Mouse (Mus musculus) heart, embryonic 13.5 days (tissue): ENCODE measurements at regions not wholly inside any gene's neighbourhood (a gene's known extent, or its start where the extent isn't known, plus 50 kb on each side); places are given as distances from the start of the nearest gene placed in this dataset.

Source experiments
- ATAC-seq: fragments of 200-750 bp; cut with Nextera tagmentation; 2 replicates; pipeline ENCODE4 v1.8.0; 2017; ENCODE audit warnings: moderate TSS enrichment; ENCODE audit not compliant: insufficient number of reproducible peaks, low FRiP score, low TSS enrichment; ENCODE audit errors: extremely low read depth
- H3K27ac ChIP-seq: fragments of 300-500 bp; sonication (generic); replicated peaks from 2 replicates; pipeline ENCODE4 v1.5.1; 2015; ENCODE audit warnings: moderate library complexity, mild to moderate bottlenecking, inconsistent platforms
- H3K27me3 ChIP-seq: fragments of 300-500 bp; sonication (generic); replicated peaks from 2 replicates; pipeline ENCODE4 v1.6.1; 2015; ENCODE audit warnings: mild to moderate bottlenecking, inconsistent platforms
- H3K36me3 ChIP-seq: fragments of 300-500 bp; sonication (generic); 2 replicates; pipeline ENCODE4 v1.6.1; 2015; ENCODE audit warnings: mild to moderate bottlenecking, inconsistent platforms
- H3K4me1 ChIP-seq: fragments of 300-500 bp; sonication (generic); 2 replicates; pipeline ENCODE4 v1.6.1; 2015; ENCODE audit warnings: inconsistent platforms
- H3K4me2 ChIP-seq: fragments of 300-500 bp; sonication (generic); 2 replicates; pipeline ENCODE4 v1.6.1; 2015; ENCODE audit warnings: inconsistent platforms, mild to moderate bottlenecking, moderate library complexity
- H3K4me3 ChIP-seq: fragments of 300-500 bp; sonication (generic); 2 replicates; pipeline ENCODE4 v1.5.1; 2015; ENCODE audit warnings: moderate library complexity, mild to moderate bottlenecking, inconsistent platforms
- H3K9ac ChIP-seq: fragments of 300-500 bp; sonication (generic); 2 replicates; pipeline ENCODE4 v1.6.1; 2015; ENCODE audit warnings: inconsistent platforms, mild to moderate bottlenecking, moderate library complexity
- H3K9me3 ChIP-seq: fragments of 300-500 bp; sonication (generic); 2 replicates; pipeline ENCODE4 v1.6.1; 2016; ENCODE audit warnings: inconsistent platforms
- WGBS: fragments of 180-500 bp; shearing (Covaris S2); methylation state at CpG from one replicate; pipeline ENCODE4 v1.1.7; 2015; ENCODE audit warnings: mixed read lengths; 5-methylcytosine and 5-hydroxymethylcytosine counted together

DNA sequence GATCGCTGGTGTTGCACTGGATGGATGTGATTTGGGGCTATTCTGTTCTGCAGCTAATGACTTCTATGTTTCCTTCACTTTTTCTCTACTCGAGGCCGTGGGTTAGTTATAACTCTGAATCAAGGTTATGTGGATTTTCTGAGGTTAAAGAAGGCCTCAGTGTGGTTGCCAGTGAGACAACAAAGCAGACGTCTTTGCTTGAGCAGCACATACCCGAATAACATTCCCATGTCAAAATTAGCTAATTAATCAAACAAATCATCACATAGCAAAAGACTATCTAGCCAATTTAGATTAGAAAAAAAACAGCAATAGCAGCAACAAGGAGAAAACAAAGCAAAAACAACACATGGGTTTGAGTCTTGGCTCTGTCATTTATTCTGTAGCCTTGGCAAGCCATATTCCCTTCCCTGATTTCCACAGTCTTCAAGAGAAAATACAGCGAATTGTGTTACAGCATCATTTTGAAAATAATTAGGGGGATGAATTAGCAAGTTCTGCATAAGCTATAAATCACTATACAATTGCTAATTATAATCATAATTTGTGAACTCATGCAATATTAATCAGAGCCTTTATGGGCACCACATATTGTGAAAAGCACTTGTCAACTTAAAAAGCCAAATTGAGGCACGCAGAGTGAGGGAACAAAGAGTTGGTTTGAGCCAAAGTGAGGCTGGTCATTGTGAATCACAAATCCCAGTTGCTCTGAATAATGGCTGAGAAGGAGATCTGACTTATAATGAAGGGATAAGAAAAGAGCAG, 168.0 kb downstream of the Fam84a start:
- no peak overlapping the region for H3K4me2 ChIP-seq
- no peak overlapping the region for H3K27ac ChIP-seq
- no peak overlapping the region for H3K9ac ChIP-seq
- H3K27me3 ChIP-seq: no peaks in the 10 kb centered on the region
- no peak for ATAC-seq
- no peak overlapping the region for H3K4me3 ChIP-seq
- no peaks in the 10 kb centered on the region for H3K36me3 ChIP-seq
- WGBS: 68% methylated on average over 7 of the region's 7 CpGs
- no peaks in the 10 kb centered on the region for H3K4me1 ChIP-seq
- H3K9me3 ChIP-seq: no peaks in the 10 kb centered on the region

- Histone ChIP-seq H3K36me3 (no peaks in the 10 kb centered on the region), H3K4me3 (no peak overlapping the region), H3K4me2 (no peak overlapping the region), H3K27me3 (no peaks in the 10 kb centered on the region), H3K9ac (no peak overlapping the region), H3K4me1 (no peaks in the 10 kb centered on the region), H3K27ac (no peak overlapping the region), H3K9me3 (no peaks in the 10 kb centered on the region)
- ATAC-seq: no peak
- 70% methylated on average over 3 of the region's 3 CpGs for WGBS
These were observed 187.3 kb downstream of the Fam84a start for GRCm38 (mm10) chr12:13964537-13964936.

- Histone ChIP-seq H3K4me1 (no peaks in the 10 kb centered on the region), H3K4me2 (no peak overlapping the region)
- no peak for ATAC-seq
These were observed 212.4 kb downstream of the Fam84a start for GRCm38 (mm10) chr12:13939494-13939893.

DNA sequence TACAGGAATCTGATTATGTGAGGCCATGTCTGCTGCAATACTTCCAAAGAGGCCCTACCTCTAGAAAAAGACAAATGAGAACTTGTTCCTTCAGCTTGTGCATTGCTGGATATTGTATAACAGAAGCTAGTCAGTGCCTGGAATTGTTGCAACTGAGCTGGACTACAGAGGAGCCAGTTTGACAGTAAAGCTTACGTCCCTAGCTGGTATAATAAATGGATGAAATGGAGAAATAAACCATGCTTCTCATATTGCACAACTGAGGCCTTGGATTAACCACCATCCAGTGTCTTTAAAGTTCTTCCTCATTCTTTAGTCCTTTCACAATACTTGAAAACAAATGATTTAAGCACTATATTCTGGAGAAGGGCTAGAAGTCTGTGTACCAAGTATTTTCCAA, 230.8 kb downstream of the Fam84a start:
- no peak overlapping the region for H3K9ac ChIP-seq
- no peak overlapping the region for H3K4me3 ChIP-seq
- no peaks in the 10 kb centered on the region for H3K36me3 ChIP-seq
- no peaks in the 10 kb centered on the region for H3K9me3 ChIP-seq
- no peak for ATAC-seq
- 58% methylated on average over 1 of the region's 1 CpGs for WGBS
- H3K27ac ChIP-seq: no peak overlapping the region
- no peaks in the 10 kb centered on the region for H3K27me3 ChIP-seq
- no peak overlapping the region for H3K4me2 ChIP-seq
- no peaks in the 10 kb centered on the region for H3K4me1 ChIP-seq

More at GRCm38 (mm10) chr12:13939494-13939893, 212.4 kb downstream of the Fam84a start:
- Histone ChIP-seq H3K27ac (no peak overlapping the region), H3K9ac (no peak overlapping the region), H3K27me3 (no peaks in the 10 kb centered on the region), H3K9me3 (no peaks in the 10 kb centered on the region), H3K4me3 (no peak overlapping the region), H3K36me3 (no peaks in the 10 kb centered on the region)
- 83% methylated on average over 4 of the region's 4 CpGs for WGBS

GRCm38 (mm10) chr12:13883317-13883716, 268.5 kb downstream of the Fam84a start:
- no peak overlapping the region for H3K9ac ChIP-seq
- H3K36me3 ChIP-seq: no peaks in the 10 kb centered on the region
- no peaks in the 10 kb centered on the region for H3K9me3 ChIP-seq
- ATAC-seq: no peak
- H3K4me1 ChIP-seq: no peaks in the 10 kb centered on the region
- no peak overlapping the region for H3K27ac ChIP-seq
- 38% methylated on average over 3 of the region's 3 CpGs for WGBS
- no peaks in the 10 kb centered on the region for H3K27me3 ChIP-seq
- no peak overlapping the region for H3K4me2 ChIP-seq
- H3K4me3 ChIP-seq: no peak overlapping the region

DNA sequence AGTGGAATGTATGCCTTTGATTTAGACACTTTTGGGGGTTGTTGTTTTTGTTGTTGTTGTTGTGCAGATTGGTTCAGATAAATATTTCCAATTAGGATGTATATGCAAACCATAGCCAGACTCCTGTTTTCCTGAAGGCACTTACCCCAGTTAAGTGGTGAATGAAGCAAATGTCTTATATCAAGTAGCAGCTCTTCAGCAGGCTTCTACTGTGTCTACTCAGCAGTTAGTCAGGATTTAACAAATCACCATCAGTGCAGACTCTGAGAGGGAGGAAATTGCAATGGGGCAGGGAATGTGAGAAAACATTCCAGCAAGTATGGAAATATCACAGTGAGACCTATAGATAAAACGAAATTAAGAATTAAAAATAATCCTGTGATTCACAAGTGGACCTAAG, 282.7 kb downstream of the Fam84a start:
- H3K36me3 ChIP-seq: no peaks in the 10 kb centered on the region
- no peak overlapping the region for H3K4me3 ChIP-seq
- no peak for ATAC-seq
- no peaks in the 10 kb centered on the region for H3K27me3 ChIP-seq
- no peaks in the 10 kb centered on the region for H3K9me3 ChIP-seq
- no peak overlapping the region for H3K27ac ChIP-seq
- H3K9ac ChIP-seq: no peak overlapping the region
- no peak overlapping the region for H3K4me2 ChIP-seq
- 52% methylated on average over 1 of the region's 1 CpGs for WGBS
- H3K4me1 ChIP-seq: peaks cover 6% of the 10 kb centered on the region

GRCm38 (mm10) chr12:13861226-13861625, 290.6 kb downstream of the Fam84a start:
- Histone ChIP-seq H3K4me3 (no peak overlapping the region), H3K27ac (no peak overlapping the region), H3K36me3 (no peaks in the 10 kb centered on the region), H3K4me2 (no peak overlapping the region), H3K4me1 (peaks cover 1% of the 10 kb centered on the region), H3K9me3 (no peaks in the 10 kb centered on the region), H3K27me3 (no peaks in the 10 kb centered on the region), H3K9ac (no peak overlapping the region)
- WGBS: 77% methylated on average over 7 of the region's 7 CpGs
- ATAC-seq: no peak

- no peak for ATAC-seq
- H3K4me2 ChIP-seq: no peak overlapping the region
- H3K27ac ChIP-seq: peak overlapping the region; percentile 58
- 40% methylated on average over 13 of the region's 13 CpGs for whole genome bisulfite sequencing
- no peak overlapping the region for H3K9ac ChIP-seq
- H3K9me3 ChIP-seq: no peaks in the 10 kb centered on the region; the same call in 1 of the 2 replicates
- H3K4me3 ChIP-seq: no peak overlapping the region
- peaks cover 15% of the 10 kb centered on the region for H3K4me1 ChIP-seq
- no peaks in the 10 kb centered on the region for H3K27me3 ChIP-seq
- no peaks in the 10 kb centered on the region for H3K36me3 ChIP-seq
These were observed 307.0 kb downstream of the Fam84a start for GRCm38 (mm10) chr12:13844532-13845485.

GRCm38 (mm10) chr12:13843423-13844080, 308.3 kb downstream of the Fam84a start:
- no peaks in the 10 kb centered on the region; the same call in 1 of the 2 replicates for H3K9me3 ChIP-seq
- 57% methylated on average over 5 of the region's 5 CpGs for WGBS
- no peak overlapping the region for H3K27ac ChIP-seq
- no peak overlapping the region for H3K4me3 ChIP-seq
- no peak for ATAC-seq
- no peak overlapping the region for H3K4me2 ChIP-seq
- no peak overlapping the region for H3K9ac ChIP-seq
- no peaks in the 10 kb centered on the region for H3K36me3 ChIP-seq
- no peaks in the 10 kb centered on the region for H3K27me3 ChIP-seq
- H3K4me1 ChIP-seq: peaks cover 15% of the 10 kb centered on the region

DNA sequence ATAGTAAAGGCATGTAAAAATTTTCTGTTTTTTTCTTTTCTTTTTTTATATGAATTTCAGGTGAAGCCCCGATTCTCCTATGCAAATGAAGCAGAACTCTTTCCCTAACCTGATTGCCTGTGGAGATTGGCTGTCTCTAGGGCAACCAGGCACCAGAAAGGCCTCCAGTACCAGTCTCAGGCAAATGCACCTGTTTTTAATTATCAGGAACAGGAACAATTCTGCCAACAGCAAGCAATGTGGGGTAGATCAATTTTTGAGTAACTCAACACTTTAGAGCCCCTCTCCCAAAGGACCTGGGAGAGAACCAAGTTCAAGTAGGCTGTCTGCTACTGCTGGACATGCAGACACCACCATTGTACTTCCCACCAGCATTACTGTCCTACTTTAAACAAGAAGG, 310.6 kb downstream of the Fam84a start:
- Histone ChIP-seq H3K4me3 (no peak overlapping the region), H3K27me3 (no peaks in the 10 kb centered on the region), H3K9ac (no peak overlapping the region)

GRCm38 (mm10) chr12:13834723-13835122, 317.1 kb downstream of the Fam84a start:
- 67% methylated on average over 3 of the region's 3 CpGs for WGBS
- Histone ChIP-seq H3K4me1 (no peaks in the 10 kb centered on the region), H3K27me3 (no peaks in the 10 kb centered on the region), H3K4me3 (no peak overlapping the region), H3K9me3 (no peaks in the 10 kb centered on the region), H3K4me2 (no peak overlapping the region), H3K36me3 (no peaks in the 10 kb centered on the region), H3K27ac (no peak overlapping the region), H3K9ac (no peak overlapping the region)
- ATAC-seq: no peak

More for the DNA sequence above, 310.6 kb downstream of the Fam84a start:
- WGBS: 62% methylated on average over 1 of the region's 1 CpGs
- Histone ChIP-seq H3K9me3 (no peaks in the 10 kb centered on the region), H3K36me3 (no peaks in the 10 kb centered on the region), H3K4me1 (peaks cover 15% of the 10 kb centered on the region), H3K27ac (no peak overlapping the region), H3K4me2 (no peak overlapping the region)
- ATAC-seq: no peak
